In the genomic region with DNA sequence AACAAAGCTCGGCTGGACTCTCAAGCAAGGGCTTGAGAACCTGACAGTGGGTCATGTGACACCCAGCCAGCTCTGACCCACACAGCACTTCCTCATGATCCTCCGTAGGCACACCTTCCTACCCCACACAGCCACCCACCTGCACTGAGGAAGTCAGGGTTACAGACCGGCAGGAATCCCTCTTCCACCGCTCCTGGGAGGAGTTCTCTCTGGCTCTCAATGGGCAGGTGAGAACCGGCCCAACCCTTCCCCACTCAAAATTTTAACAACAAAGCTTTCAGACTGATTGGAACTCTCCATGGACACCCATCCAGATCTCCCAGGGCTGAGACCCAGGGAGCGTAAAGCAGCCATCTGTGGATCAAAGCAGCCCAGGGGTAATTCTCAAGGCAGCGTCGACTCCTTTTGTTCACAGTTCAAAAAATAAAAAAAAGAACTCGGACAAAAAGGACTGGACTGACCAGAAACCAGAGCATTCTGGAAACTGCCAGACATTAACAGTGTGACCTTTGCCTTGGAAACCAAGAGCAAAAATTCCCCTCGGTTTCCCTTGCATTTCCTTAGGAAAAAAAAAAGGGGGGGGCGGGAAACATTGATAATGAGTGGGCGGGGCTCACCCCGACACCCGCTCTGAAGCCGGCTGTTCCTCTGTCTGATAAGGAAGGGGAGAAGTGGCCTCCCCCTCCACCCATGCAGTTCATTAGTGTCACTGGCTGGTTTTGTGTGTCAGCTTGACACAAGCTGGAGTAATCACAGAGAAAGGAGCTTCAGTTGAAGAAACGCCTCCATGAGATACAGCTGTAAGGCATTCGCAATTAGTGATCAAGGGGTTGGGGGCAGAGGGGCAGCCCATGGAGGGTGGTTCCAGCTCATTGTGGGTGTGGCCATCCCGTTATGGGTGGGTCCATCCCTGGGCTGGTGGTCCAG, we compare ENCODE assay signal across 8 mouse cellular contexts. TPM values are rescaled to one million over a fixed set of nuclear protein-coding genes. Genes with fewer than 3 reads are reported as not detected.
DNase-seq lines count a peak whose midpoint lies in the region; ATAC-seq and TF ChIP-seq lines count a peak whose summit lies in the region.

No protein-coding gene starts in this region.

- 0 out of 2 replicates have a peak, but pooled peaks cover 2% of the 10 kb centered on the region for H3K36me3 ChIP-seq in forebrain, embryonic 15.5 days
- H3K36me3 ChIP-seq in kidney, adult 2 months (ENCODE audit: control insufficient read depth, insufficient read depth, low read length), result no peaks in the 10 kb centered on the region
- peaks cover 4% of the 10 kb centered on the region; the same call in 1 of the 2 replicates for H3K36me3 ChIP-seq in midbrain, embryonic 11.5 days (ENCODE audit: control insufficient read depth, insufficient read depth, low read length)

- H3K9ac ChIP-seq in forebrain, embryonic 15.5 days (replicated peaks), result no peak overlapping the region
- H3K9ac ChIP-seq in midbrain, embryonic 11.5 days (ENCODE audit: low read length), result no peak overlapping the region

- TF ChIP-seq POLR2A in lung, adult 2 months (IDR thresholded peaks at IDR 0.05; ENCODE audit: borderline replicate concordance, extremely low read depth, low read depth, low read length), result no peak
- TF ChIP-seq POLR2A in kidney, adult 2 months (IDR thresholded peaks at IDR 0.05; ENCODE audit: low read depth, low read length), result no peak

- no peaks in the 10 kb centered on the region for H3K27me3 ChIP-seq in forebrain, embryonic 15.5 days
- H3K27me3 ChIP-seq in kidney, adult 2 months (replicated peaks; ENCODE audit: control insufficient read depth, insufficient read depth, low read length), result no peaks in the 10 kb centered on the region
- H3K27me3 ChIP-seq in midbrain, embryonic 11.5 days (ENCODE audit: control insufficient read depth, insufficient read depth, low read length), result no peaks in the 10 kb centered on the region

- TF ChIP-seq CTCF in lung, adult 2 months (IDR thresholded peaks at IDR 0.05; ENCODE audit: insufficient read depth, low read length), result no peak
- TF ChIP-seq CTCF in kidney, adult 2 months (conservative IDR thresholded peaks at IDR 0.05; ENCODE audit: insufficient read depth, insufficient read length, low read depth, low read length), result no peak

- H3K27ac ChIP-seq in forebrain, embryonic 15.5 days (replicated peaks), result peak overlapping the region; percentile 64
- peak overlapping the region; percentile 95 for H3K27ac ChIP-seq in kidney, adult 2 months (ENCODE audit: insufficient read depth, low read depth, low read length)
- H3K27ac ChIP-seq in midbrain, embryonic 11.5 days (ENCODE audit: low read depth, low read length), result peak overlapping the region; percentile 41; the same call in 1 of the 2 replicates

- no peaks in the 10 kb centered on the region for H3K9me3 ChIP-seq in forebrain, embryonic 15.5 days
- H3K9me3 ChIP-seq in midbrain, embryonic 11.5 days (ENCODE audit: control insufficient read depth, low read length), result no peaks in the 10 kb centered on the region

- intact Hi-C loops in gastrocnemius, postnatal 36 days (cut with DNase I), result no loop called here

- peaks cover 32% of the 10 kb centered on the region for H3K4me1 ChIP-seq in lung, adult 2 months (ENCODE audit: control insufficient read depth, insufficient read depth, low read length)
- peaks cover 34% of the 10 kb centered on the region for H3K4me1 ChIP-seq in forebrain, embryonic 15.5 days
- peaks cover 49% of the 10 kb centered on the region for H3K4me1 ChIP-seq in kidney, adult 2 months (ENCODE audit: control insufficient read depth, insufficient read depth, low read length)
- peaks cover 19% of the 10 kb centered on the region for H3K4me1 ChIP-seq in midbrain, embryonic 11.5 days (ENCODE audit: control insufficient read depth, insufficient read depth, low read length)

- peak; percentile 28 for DNase-seq in lung, adult 2 months
- DNase-seq in lung, postnatal 36 days, result no peak
- peak; percentile 86 for DNase-seq in kidney, adult 2 months
- DNase-seq in midbrain, embryonic 11.5 days (ENCODE audit: low spot score, missing footprints), result no peak
- no peak for DNase-seq in layer of hippocampus, postnatal 36 days
- no peak for DNase-seq in gastrocnemius, postnatal 36 days
- no peak for DNase-seq in thymus, adult 18-20 months

- H3K4me3 ChIP-seq in lung, adult 2 months (replicated peaks; ENCODE audit: extremely low read depth, low read depth, low read length), result peak overlapping the region; percentile 20
- H3K4me3 ChIP-seq in forebrain, embryonic 15.5 days, result peak overlapping the region; percentile 17
- H3K4me3 ChIP-seq in kidney, adult 2 months (ENCODE audit: insufficient read depth, low read depth, low read length), result no peak overlapping the region
- H3K4me3 ChIP-seq in midbrain, embryonic 11.5 days (ENCODE audit: low read depth, low read length), result no peak overlapping the region

- peak; percentile 74 for ATAC-seq in forebrain, embryonic 15.5 days (replicated peaks)
- ATAC-seq in midbrain, embryonic 11.5 days (ENCODE audit: low FRiP score), result 0 out of 2 replicates have a peak, but pooled peaks have one; percentile 22

- H3K4me2 ChIP-seq in forebrain, embryonic 15.5 days (replicated peaks), result peak overlapping the region; percentile 35
- no peak overlapping the region for H3K4me2 ChIP-seq in midbrain, embryonic 11.5 days

- 21% methylated on average over 18 of the region's 18 CpGs for WGBS in lung, adult 2 months
- 14% methylated on average over 18 of the region's 18 CpGs for WGBS in forebrain, embryonic 15.5 days
- WGBS in kidney, adult 2 months, result 6% methylated on average over 18 of the region's 18 CpGs
- 25% methylated on average over 18 of the region's 18 CpGs for WGBS in midbrain, embryonic 11.5 days

RNA-seq across cellular contexts. Expression of a gene that starts 20.8 kb away (rescaled TPM):
- polyA plus RNA-seq in lung, adult 2 months (2012; rRNA removed), result 22.1 and 27.3 TPM in 2 replicates
- polyA plus RNA-seq in forebrain, embryonic 15.5 days (2015; fragmentation: Nextera tagmentation; extraction: Ambion mirVana), result 12.8 and 13.8 TPM in 2 replicates
- 11.3 and 12.1 TPM in 2 replicates for polyA plus RNA-seq in kidney, adult 2 months (2012; rRNA removed)
- polyA plus RNA-seq in midbrain, embryonic 11.5 days (2014; fragmentation: Nextera tagmentation; extraction: Ambion mirVana), result 18.8 and 20.8 TPM in 2 replicates
- total RNA-seq in layer of hippocampus, postnatal 36 days (2021), result 10 to 100 TPM; 27.9 to 30.9 TPM
- total RNA-seq in gastrocnemius, postnatal 36 days (2021), result 1 to 10 TPM; 5.1 to 7.5 TPM

RNA-seq across cellular contexts. Expression of a gene that starts 30.7 kb away (rescaled TPM):
- 0.05 and 0.17 TPM in 2 replicates for polyA plus RNA-seq in lung, adult 2 months (2012; rRNA removed)
- polyA plus RNA-seq in forebrain, embryonic 15.5 days (2015; fragmentation: Nextera tagmentation; extraction: Ambion mirVana), result not detected in 2 replicates
- polyA plus RNA-seq in kidney, adult 2 months (2012; rRNA removed), result 369 and 376 TPM in 2 replicates
- polyA plus RNA-seq in midbrain, embryonic 11.5 days (2014; fragmentation: Nextera tagmentation; extraction: Ambion mirVana), result not detected in 2 replicates
- under 1 TPM; 0.22 to 0.28 TPM for total RNA-seq in layer of hippocampus, postnatal 36 days (2021)
- total RNA-seq in gastrocnemius, postnatal 36 days (2021), result not detected

Comparison
In these comparisons a context has a peak if more than half of its experiments do, and no peak if none do; other contexts are left out.
1. DNase-seq: peak in lung, adult 2 months (single experiment) and kidney, adult 2 months (single experiment); none in lung, postnatal 36 days (single experiment), midbrain, embryonic 11.5 days (single experiment), layer of hippocampus, postnatal 36 days (0 of 2), gastrocnemius, postnatal 36 days (0 of 2) and thymus, adult 18-20 months (0 of 2).
2. H3K4me3 ChIP-seq: peak in lung, adult 2 months (single experiment) and forebrain, embryonic 15.5 days (single experiment); none in kidney, adult 2 months (single experiment) and midbrain, embryonic 11.5 days (single experiment).
3. H3K27ac ChIP-seq: peak in every context shown above with its lines; median percentile 95 in kidney, adult 2 months; 64 in forebrain, embryonic 15.5 days; 41 in midbrain, embryonic 11.5 days.
4. RNA of a gene that starts 30.7 kb away (polyA plus RNA-seq): 369 to 376 TPM in kidney, adult 2 months; 0.05 to 0.17 TPM in lung, adult 2 months, not detected in forebrain, embryonic 15.5 days and not detected in midbrain, embryonic 11.5 days; every median in the first group is over 100 times any median in the second.